Mouse (Mus musculus) midbrain, postnatal 0 days (tissue): Measurements from ENCODE around the gene Plxna4. TPM values are rescaled to one million over a fixed set of nuclear protein-coding genes. Genes with fewer than 3 reads are reported as not detected.

Experiments used
- ATAC-seq: fragments of 200-750 bp; cut with Nextera tagmentation; 2 replicates; pipeline ENCODE4 v1.8.0; 2017; ENCODE audit warnings: moderate number of reproducible peaks, mild to moderate bottlenecking, moderate TSS enrichment, moderate library complexity; ENCODE audit not compliant: low FRiP score
- DNase-seq: peaks from one replicate; pipeline ENCODE4 v3.0.0-alpha.2; 2015; ENCODE audit warnings: low spot score
- H3K27ac ChIP-seq: fragments of 300-500 bp; sonication (generic); 2 replicates; pipeline ENCODE4 v1.5.1; 2014; ENCODE audit warnings: low read depth, mild to moderate bottlenecking, low read length, mixed read lengths
- H3K27me3 ChIP-seq: fragments of 300-500 bp; sonication (generic); 2 replicates; pipeline ENCODE4 v1.6.1; 2014; ENCODE audit warnings: low read length, control low read depth, mixed read lengths; ENCODE audit not compliant: insufficient read depth
- H3K36me3 ChIP-seq: fragments of 300-500 bp; sonication (generic); 2 replicates; pipeline ENCODE4 v1.6.1; 2014; ENCODE audit warnings: low read length, control low read depth, mixed read lengths; ENCODE audit not compliant: insufficient read depth
- H3K4me1 ChIP-seq: fragments of 300-500 bp; sonication (generic); 2 replicates; pipeline ENCODE4 v1.6.1; 2014; ENCODE audit warnings: mild to moderate bottlenecking, control low read depth, antibody characterized with exemption, low read length, mixed read lengths; ENCODE audit not compliant: insufficient read depth
- H3K4me2 ChIP-seq: fragments of 300-500 bp; sonication (generic); 2 replicates; pipeline ENCODE4 v1.6.1; 2014; ENCODE audit warnings: low read depth, mild to moderate bottlenecking, low read length, mixed read lengths; ENCODE audit not compliant: poor library complexity, severe bottlenecking
- H3K4me3 ChIP-seq: fragments of 300-500 bp; sonication (generic); 2 replicates; pipeline ENCODE4 v1.5.1; 2014; ENCODE audit warnings: low read depth, mild to moderate bottlenecking, low read length, moderate library complexity
- H3K9ac ChIP-seq: fragments of 300-500 bp; sonication (generic); replicated peaks from 2 replicates; pipeline ENCODE4 v1.6.1; 2014; ENCODE audit warnings: mild to moderate bottlenecking, low read length, moderate library complexity, mixed read lengths; ENCODE audit not compliant: poor library complexity, severe bottlenecking
- H3K9me3 ChIP-seq: fragments of 300-500 bp; sonication (generic); 2 replicates; pipeline ENCODE4 v1.6.1; 2016; ENCODE audit warnings: low read length, control low read depth
- CTCF ChIP-seq: IDR thresholded peaks from 2 replicates; pipeline ENCODE4 v1.5.1; 2016; ENCODE audit warnings: antibody characterized with exemption, mild to moderate bottlenecking
- WGBS: fragments of 180-500 bp; shearing (Covaris S2); extraction: QIAGEN DNeasy Blood & Tissue Kit; methylation state at CpG from one replicate; pipeline ENCODE4 v1.1.7; 2014; 5-methylcytosine and 5-hydroxymethylcytosine counted together
- polyA plus RNA-seq: library from polyadenylated mRNA; unstranded; fragments of >200 nt; fragmentation: Nextera tagmentation; extraction: Ambion mirVana; gene quantifications from 2 replicates; pipeline ENCODE4 v1.2.1, GENCODE M21; 2015
- total RNA-seq: library from RNA; depleted of rRNA; stranded (reverse); fragments of >200 nt; gene quantifications from 2 replicates; pipeline ENCODE4 v1.2.3, GENCODE M21; 2014

Gene Plxna4
- total and polyA plus RNA-seq, 2 experiments from 2014 or later, result 9.6 to 39.7 TPM

DNA sequence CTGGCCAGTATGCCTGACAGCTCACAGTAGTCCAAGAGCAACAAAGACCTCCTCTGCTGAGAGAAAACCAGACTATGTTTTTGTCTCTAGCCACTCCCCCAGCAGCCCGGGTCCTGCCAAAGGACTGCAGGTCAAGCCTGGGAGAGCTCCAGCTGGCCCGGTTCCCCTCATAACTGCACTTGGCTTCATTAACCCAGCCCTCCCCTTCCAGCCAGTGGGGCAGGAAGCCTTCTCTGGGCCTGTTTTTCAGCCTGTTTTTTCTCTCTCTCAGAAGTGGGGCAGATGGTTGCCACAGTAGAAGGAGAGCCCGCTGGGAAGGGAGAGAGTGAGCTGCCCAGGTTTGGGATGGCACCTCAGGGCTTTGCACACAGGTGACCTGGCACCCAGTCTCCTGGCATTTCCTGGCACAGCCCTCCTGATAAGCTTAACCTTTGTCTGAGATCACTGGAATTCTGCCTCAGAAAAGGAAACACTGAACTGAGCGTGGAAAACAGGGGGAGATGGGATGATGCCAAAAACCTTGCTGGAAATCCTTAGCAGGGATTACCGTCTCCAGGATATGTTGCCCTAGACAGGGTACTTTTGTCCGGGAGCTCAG is 190.8 kb downstream of the Plxna4 start:
- ATAC-seq, result peak; percentile 77

DNA sequence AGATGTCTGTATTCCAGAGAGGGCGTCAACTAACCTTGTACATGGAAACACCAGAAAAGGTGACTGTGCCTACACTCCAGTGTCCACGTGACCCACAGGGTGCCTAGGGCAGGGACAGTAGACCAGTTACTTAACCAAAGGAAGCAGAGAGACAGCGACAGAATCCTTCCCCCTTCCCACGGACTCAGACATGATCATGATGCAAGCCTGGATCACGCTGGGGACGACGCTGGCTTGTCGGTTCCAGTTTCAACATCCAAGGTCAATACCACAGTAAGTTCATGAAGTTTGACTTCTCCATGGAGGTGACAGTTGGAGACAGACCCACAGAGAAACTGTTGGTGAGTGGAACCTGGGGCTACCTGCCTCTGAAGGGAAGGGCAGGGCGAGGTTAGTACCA is 192.6 kb downstream of the Plxna4 start:
- H3K36me3 ChIP-seq, result no peaks in the 10 kb centered on the region
- TF ChIP-seq CTCF, result no peak
- H3K4me1 ChIP-seq, result 0 out of 2 replicates have a peak, but pooled peaks cover 3% of the 10 kb centered on the region
- WGBS, result 95% methylated on average over 9 of the region's 9 CpGs
- H3K27ac ChIP-seq, result no peak overlapping the region
- no peaks in the 10 kb centered on the region for H3K27me3 ChIP-seq
- no peak overlapping the region for H3K9ac ChIP-seq
- DNase-seq (no peak), ATAC-seq (no peak)
- no peak overlapping the region for H3K4me2 ChIP-seq
- no peaks in the 10 kb centered on the region for H3K9me3 ChIP-seq
- no peak overlapping the region for H3K4me3 ChIP-seq

More for the DNA sequence above, 190.8 kb downstream of the Plxna4 start:
- Histone ChIP-seq H3K9me3 (no peaks in the 10 kb centered on the region), H3K4me3 (no peak overlapping the region), H3K4me2 (no peak overlapping the region), H3K4me1 (0 out of 2 replicates have a peak, but pooled peaks cover 2% of the 10 kb centered on the region), H3K36me3 (no peaks in the 10 kb centered on the region), H3K27ac (no peak overlapping the region), H3K9ac (no peak overlapping the region), H3K27me3 (no peaks in the 10 kb centered on the region)
- DNase-seq, result peak; percentile 85
- 38% methylated on average over 6 of the region's 6 CpGs for WGBS
- no peak for TF ChIP-seq CTCF

DNA sequence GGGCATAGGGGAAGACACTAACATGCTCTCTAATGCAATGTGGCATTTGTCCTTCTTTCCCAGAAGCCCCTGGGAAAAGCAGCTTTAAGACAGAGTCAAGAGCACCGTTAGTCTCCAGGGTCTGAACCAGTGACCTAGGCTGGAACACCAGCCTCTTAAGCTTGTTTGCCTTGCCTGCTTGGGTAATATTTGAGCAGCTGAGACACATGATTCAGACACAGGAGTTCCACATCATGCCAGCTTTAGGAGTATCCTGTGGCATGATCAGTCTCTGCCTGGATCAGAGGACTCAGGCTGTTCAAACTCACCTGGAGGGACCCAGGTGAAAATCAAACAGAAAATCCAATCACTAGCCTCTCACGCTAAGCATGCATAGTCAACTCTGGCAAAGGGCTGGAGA is 195.7 kb downstream of the Plxna4 start:
- 56% methylated on average over 2 of the region's 2 CpGs for WGBS
- DNase-seq, result no peak
- H3K9ac ChIP-seq, result no peak overlapping the region
- H3K27ac ChIP-seq, result 0 out of 2 replicates have a peak overlapping the region, but pooled peaks have one; percentile 18
- no peaks in the 10 kb centered on the region for H3K27me3 ChIP-seq
- TF ChIP-seq CTCF, result no peak
- ATAC-seq, result no peak
- no peak overlapping the region for H3K4me3 ChIP-seq
- 0 out of 2 replicates have a peak, but pooled peaks cover 3% of the 10 kb centered on the region for H3K4me1 ChIP-seq
- H3K36me3 ChIP-seq, result no peaks in the 10 kb centered on the region
- H3K9me3 ChIP-seq, result no peaks in the 10 kb centered on the region
- no peak overlapping the region for H3K4me2 ChIP-seq

- no peak for TF ChIP-seq CTCF
- Histone ChIP-seq H3K36me3 (no peaks in the 10 kb centered on the region), H3K27ac (no peak overlapping the region), H3K4me2 (no peak overlapping the region), H3K9me3 (no peaks in the 10 kb centered on the region), H3K4me1 (peaks cover 3% of the 10 kb centered on the region; the same call in 1 of the 2 replicates), H3K4me3 (no peak overlapping the region), H3K27me3 (no peaks in the 10 kb centered on the region), H3K9ac (no peak overlapping the region)
- WGBS, result 61% methylated on average over 1 of the region's 1 CpGs
- ATAC-seq (no peak), DNase-seq (no peak)
Observed at GRCm38 (mm10) chr6:32388276-32388675, 199.7 kb downstream of the Plxna4 start.

DNA sequence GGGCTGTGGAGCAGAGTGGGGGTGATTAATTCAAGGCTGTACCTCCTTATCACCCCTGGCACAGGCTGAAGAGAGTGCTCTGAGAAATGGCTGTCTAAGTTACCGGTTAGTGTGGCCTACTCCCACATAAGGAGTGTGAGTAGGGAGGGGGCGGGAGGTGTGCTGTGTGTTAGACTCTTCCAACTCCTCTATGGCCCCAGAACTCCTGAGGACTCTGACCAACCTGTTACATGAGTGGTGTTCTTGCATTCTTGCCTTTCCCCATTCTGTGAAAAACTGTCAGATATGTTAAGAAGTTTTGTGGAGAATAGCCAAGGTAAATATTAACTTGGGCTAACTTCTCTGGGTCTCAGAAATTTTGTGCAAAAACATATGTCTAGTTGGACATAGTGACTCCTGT is 201.1 kb downstream of the Plxna4 start:
- no peaks in the 10 kb centered on the region for H3K27me3 ChIP-seq
- no peaks in the 10 kb centered on the region for H3K9me3 ChIP-seq
- H3K4me2 ChIP-seq, result no peak overlapping the region
- TF ChIP-seq CTCF, result no peak
- H3K4me1 ChIP-seq, result no peaks in the 10 kb centered on the region; the same call in 1 of the 2 replicates
- DNase-seq (no peak), ATAC-seq (no peak)
- H3K9ac ChIP-seq, result no peak overlapping the region
- no peaks in the 10 kb centered on the region for H3K36me3 ChIP-seq
- H3K27ac ChIP-seq, result no peak overlapping the region
- H3K4me3 ChIP-seq, result no peak overlapping the region
- 89% methylated on average over 2 of the region's 2 CpGs for WGBS

GRCm38 (mm10) chr6:32384937-32385336 is 203.1 kb downstream of the Plxna4 start:
- no peak for TF ChIP-seq CTCF
- ATAC-seq (no peak), DNase-seq (no peak)
- H3K4me3 ChIP-seq, result no peak overlapping the region
- H3K9ac ChIP-seq, result no peak overlapping the region
- no peak overlapping the region for H3K27ac ChIP-seq
- H3K4me2 ChIP-seq, result no peak overlapping the region
- H3K4me1 ChIP-seq, result no peaks in the 10 kb centered on the region; the same call in 1 of the 2 replicates
- H3K27me3 ChIP-seq, result no peaks in the 10 kb centered on the region
- H3K9me3 ChIP-seq, result no peaks in the 10 kb centered on the region
- 39% methylated on average over 8 of the region's 8 CpGs for WGBS
- H3K36me3 ChIP-seq, result no peaks in the 10 kb centered on the region
